Mouse (Mus musculus): ENCODE measurements around the gene Afdn.
A peak's percentile ranks its signal among the peaks of the same experiment; 100 is the strongest.
"Not testable (repeated sequence)": the region's sequence is repeated elsewhere in the genome, so short reads cannot be mapped to it uniquely, and the experiment has no call there.

Afdn gene

GRCm38 (mm10) chr17:13777676-13778075 lies 17.3 kb downstream of the Afdn start:
- no peak for DNase-seq (ENCODE audit: low read depth)

GRCm38 (mm10) chr17:13778865-13779264 lies 18.5 kb downstream of the Afdn start:
- DNase-seq (ENCODE audit: low read depth): no peak

GRCm38 (mm10) chr17:13781948-13782347 lies 21.6 kb downstream of the Afdn start:
- DNase-seq (ENCODE audit: low read depth): no peak

GRCm38 (mm10) chr17:13783469-13783868 lies 23.1 kb downstream of the Afdn start:
- no peak for DNase-seq (ENCODE audit: low read depth)

- DNase-seq (ENCODE audit: low read depth): not testable (repeated sequence)
These were observed 29.7 kb downstream of the Afdn start for GRCm38 (mm10) chr17:13790033-13790432.

- no peak for DNase-seq (ENCODE audit: low read depth)
These were observed 37.4 kb downstream of the Afdn start for GRCm38 (mm10) chr17:13797691-13798090.

- DNase-seq (ENCODE audit: low read depth): no peak
These were observed 42.6 kb downstream of the Afdn start for GRCm38 (mm10) chr17:13802836-13803408.

GRCm38 (mm10) chr17:13806016-13806415 lies 45.7 kb downstream of the Afdn start:
- DNase-seq (ENCODE audit: low read depth): no peak

GRCm38 (mm10) chr17:13817789-13818188 lies 57.5 kb downstream of the Afdn start:
- DNase-seq (ENCODE audit: low read depth): no peak

GRCm38 (mm10) chr17:13819342-13819741 lies 59.0 kb downstream of the Afdn start:
- DNase-seq (ENCODE audit: low read depth): no peak

GRCm38 (mm10) chr17:13820676-13821075 lies 60.3 kb downstream of the Afdn start:
- no peak for DNase-seq (ENCODE audit: low read depth)

- DNase-seq (ENCODE audit: low read depth): no peak
These were observed 65.1 kb downstream of the Afdn start for GRCm38 (mm10) chr17:13825421-13825820.

- DNase-seq (ENCODE audit: low read depth): no peak
These were observed 69.9 kb downstream of the Afdn start for GRCm38 (mm10) chr17:13830234-13830633.

- peak; percentile 29 for DNase-seq (ENCODE audit: low read depth)
These were observed 70.5 kb downstream of the Afdn start for GRCm38 (mm10) chr17:13830636-13831341.

- peak; percentile 52 for DNase-seq (ENCODE audit: low read depth)
These were observed 75.5 kb downstream of the Afdn start for GRCm38 (mm10) chr17:13835876-13836275.

- peak; percentile 41 for DNase-seq (ENCODE audit: low read depth)
These were observed 89.8 kb downstream of the Afdn start for GRCm38 (mm10) chr17:13850175-13850574.

- not testable (repeated sequence) for DNase-seq (ENCODE audit: low read depth)
These were observed 93.5 kb downstream of the Afdn start for GRCm38 (mm10) chr17:13853883-13854282.

- DNase-seq (ENCODE audit: low read depth): no peak
These were observed 95.1 kb downstream of the Afdn start for GRCm38 (mm10) chr17:13855396-13855795.

- DNase-seq (ENCODE audit: low read depth): no peak
These were observed 96.2 kb downstream of the Afdn start for GRCm38 (mm10) chr17:13856429-13857090.

GRCm38 (mm10) chr17:13865340-13865739 lies 105.0 kb downstream of the Afdn start:
- no peak for DNase-seq (ENCODE audit: low read depth)

GRCm38 (mm10) chr17:13866951-13867351 lies 106.6 kb downstream of the Afdn start:
- DNase-seq (ENCODE audit: low read depth): no peak

GRCm38 (mm10) chr17:13867475-13867874 lies 107.1 kb downstream of the Afdn start:
- DNase-seq (ENCODE audit: low read depth): no peak

- DNase-seq (ENCODE audit: low read depth): no peak
These were observed 109.9 kb downstream of the Afdn start for GRCm38 (mm10) chr17:13870236-13870635.
